Mouse (Mus musculus) CD8-positive naive resting alpha-beta T cell, adult 2 months (primary cell): Measurements from ENCODE around the gene Pheta2.
"Not testable (repeated sequence)": the region's sequence is repeated elsewhere in the genome, so short reads cannot be mapped to it uniquely, and the experiment has no call there.

ENCODE experiments used
- DNase-seq, 2 experiments: peaks; one replicate each; pipeline ENCODE4 v3.0.0; 2022; ENCODE audit warnings: low read depth in 2 of 2, low spot score in 2 of 2

Pheta2 gene

DNA sequence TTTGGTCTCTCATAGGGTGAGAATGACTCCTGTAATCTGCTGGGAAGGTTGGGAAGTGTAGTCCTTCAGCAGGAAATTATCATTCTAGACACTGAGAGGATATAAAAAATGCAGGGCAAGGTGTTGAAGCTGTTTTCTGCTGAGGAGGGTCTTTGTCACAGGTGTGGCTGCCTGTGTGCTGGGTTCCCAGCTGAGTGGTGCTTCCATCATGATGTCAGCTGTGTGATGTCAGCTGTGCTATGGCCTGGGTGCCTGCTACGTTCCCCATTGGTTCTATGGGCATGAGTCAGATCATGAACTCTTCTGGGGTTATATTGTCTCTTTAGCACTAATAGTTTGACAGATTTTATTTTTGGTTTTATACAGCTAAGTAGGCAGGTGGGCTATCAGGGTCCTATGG lies 30.1 kb downstream of the Pheta2 start:
- DNase-seq, result no peak

DNA sequence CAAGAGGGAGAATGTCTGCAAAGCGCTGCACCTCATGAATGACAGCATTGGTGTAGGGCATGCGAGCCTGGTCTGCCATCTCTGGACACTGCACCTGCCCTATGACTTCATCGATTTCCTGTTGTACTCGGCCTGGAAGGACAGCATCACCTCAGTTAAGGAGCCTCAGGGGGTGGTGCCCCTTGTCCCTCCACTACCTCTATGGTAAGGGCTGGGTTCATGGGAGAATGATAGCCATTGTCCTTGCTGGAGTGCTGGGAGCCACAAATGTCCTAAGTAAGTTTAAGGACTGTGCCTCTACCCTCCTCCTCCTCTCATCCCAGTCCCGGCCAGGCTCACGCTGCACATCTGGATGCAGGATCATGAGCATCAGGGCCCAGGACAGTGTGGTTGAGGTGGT lies 33.7 kb downstream of the Pheta2 start:
- DNase-seq, result no peak

DNA sequence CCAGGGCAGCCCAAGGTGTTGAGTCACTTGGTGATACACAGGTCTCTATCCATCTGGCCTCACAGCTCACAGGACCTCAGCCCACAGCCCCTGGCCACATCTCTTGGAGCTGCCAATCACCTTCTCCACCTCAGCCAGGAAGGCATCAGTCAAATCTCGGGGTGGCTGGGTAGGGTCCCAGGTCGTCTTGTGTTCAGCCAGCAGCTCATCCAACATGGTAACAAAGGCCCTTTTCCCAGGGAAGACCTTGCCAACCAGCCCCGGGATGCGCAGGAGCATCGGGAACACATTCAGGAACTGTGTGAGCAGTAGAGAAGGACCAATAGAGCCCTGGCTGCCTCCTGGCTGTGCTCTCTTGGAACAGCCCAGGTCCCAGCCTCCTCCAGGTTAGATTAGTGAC lies 34.2 kb downstream of the Pheta2 start:
- DNase-seq, result no peak

DNA sequence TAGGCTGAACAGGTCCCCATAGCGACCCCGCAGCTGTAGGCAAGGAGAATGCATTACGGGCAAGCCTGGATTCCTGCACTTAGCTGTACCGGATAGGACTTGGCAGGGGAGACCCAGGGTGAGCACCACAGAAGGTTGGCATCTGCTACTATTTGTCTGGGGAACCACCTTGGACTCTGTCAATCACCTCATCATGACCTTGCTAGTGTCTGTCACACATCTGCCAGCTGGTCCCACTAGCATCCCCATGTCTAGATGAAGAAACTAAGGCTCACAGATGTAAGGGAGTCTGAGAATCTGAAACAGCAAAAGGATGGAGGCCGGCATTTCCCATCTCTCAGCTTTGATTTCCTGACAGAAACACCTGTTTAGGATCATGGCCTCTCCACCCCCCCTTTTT lies 35.7 kb downstream of the Pheta2 start:
- DNase-seq, result no peak

DNA sequence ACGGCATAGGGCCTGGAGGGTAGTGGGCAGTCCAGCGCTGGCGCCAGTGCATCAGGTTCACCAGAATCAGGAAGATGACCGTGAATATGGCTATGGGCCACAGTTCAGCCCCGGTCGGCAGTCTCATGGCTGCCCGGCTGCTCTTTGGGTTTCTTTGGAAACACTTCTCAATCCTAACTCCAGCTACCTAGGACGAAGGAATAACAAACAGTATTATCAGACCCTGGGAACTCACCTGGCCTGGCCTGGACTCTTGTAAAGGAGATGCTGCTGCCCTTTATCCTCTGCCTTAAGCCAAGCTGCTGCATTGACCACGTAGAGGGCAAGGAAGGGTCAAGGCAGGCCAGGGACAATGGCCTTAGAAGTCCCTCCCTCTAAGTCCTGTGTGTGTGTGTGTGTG lies 37.1 kb downstream of the Pheta2 start:
- DNase-seq, result no peak

DNA sequence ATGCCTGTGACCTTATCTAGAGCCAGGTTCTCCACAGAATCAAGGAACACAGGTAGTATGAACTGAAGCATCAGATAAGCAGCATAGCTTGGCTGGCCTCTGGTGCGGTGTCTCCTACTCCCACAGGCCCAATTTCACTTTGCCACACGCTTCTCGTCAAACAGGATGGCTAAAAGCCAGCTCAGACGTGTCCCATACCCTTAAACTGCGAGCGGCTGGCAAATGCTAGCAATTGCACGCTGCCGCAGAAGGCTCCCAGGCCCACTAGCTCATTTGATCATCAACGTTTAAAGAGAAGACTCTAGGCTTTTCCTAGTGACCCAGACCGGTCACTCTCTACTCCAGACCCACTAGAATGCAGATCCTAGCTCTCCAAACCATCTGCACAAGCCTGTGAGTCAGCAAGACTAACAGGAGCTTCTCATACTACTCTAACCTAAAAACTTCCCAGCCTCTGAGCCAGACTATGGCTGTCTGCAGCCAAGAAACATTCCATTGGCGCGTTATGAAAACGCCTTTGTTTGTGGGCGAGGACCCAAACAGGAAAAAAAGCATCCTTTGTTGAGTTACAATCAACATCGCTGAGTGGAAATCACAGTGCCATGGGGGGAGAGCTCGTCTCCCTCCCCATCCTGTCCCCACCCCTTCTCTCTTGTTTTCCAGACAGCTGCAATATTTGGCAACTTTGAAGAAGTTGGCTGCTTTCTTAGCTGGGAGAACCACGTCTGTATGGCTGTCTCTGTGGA lies 37.8 kb downstream of the Pheta2 start:
- DNase-seq, result no peak

DNA sequence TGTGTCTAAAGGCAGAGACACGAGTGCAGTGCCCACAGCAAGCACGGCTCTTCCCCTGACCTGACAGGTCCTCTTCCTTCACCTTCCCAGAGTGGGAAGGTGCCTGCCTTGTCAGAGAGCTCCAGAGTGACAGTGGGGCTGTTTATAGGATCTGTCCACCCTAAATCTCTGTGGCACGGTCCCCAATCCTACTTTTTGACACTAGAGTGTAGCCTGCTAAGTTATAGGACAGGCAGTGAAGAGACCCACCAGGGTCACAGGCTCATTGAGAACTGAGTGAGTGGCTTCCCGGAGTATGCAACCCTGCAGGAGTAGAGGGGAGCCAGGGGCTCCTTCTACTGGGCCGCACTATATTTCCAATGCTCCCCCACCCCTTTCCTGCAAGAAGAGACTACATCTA lies 39.0 kb downstream of the Pheta2 start:
- no peak for DNase-seq

DNA sequence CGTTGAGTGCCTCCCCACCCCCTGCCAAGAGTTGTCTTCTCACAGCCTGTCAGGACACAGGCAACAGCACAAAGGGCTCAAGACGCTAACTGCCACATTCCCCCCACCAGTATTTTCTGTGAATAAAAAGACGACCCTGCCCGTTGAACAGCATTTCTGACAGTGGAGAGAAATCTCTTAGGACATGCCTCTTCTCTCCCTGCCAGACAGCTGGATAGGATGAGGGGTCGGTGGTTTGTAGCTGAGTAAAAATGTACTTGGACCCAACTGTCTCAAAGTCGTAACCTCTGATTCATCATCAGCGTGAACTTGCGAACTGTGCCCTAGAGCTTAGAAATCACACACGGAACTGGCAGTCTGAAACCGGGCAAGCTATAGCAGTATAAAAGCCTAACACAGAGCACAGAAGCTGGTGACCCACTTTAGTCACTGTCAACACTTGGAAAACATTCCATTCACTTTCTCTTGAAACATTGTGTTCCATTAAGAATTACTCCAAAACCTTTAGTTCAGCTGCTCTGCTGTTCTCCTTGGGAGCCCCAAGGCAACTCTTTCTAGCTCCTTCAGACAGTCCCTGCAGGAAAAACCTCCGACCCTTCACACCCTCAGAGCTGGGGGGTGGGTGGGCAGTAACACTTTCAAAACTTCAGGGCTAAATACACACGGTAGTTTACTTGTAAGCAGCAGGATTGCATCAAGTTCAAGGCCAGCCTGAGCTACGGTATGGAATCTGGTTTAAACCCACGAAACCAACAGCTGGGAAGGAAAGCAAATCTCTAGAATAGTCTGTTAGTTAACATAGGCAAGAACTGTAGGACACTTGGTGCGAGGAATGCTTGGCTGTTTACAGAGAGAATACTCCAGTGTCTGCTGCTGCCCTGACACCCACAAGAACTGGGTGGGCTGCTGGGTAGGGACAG lies 39.8 kb downstream of the Pheta2 start:
- no peak for DNase-seq

DNA sequence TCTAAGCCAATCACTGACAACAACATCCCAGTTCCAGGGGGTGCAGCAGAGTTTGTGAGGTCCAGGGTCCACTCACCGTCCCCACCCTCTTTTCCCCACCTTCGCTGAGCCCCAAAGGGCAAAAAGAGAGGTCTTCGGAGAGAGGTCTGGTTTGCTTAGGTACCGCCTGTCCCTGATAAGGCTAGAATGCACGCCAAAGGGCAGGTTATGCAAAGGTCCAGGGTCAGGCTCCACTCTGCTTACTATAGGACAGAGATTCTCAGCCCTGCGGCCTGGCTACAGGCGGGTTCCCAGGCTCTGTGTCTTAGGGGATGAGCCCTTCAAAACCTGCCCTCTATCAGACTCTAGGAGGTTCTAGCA lies 40.7 kb downstream of the Pheta2 start:
- DNase-seq, result no peak

DNA sequence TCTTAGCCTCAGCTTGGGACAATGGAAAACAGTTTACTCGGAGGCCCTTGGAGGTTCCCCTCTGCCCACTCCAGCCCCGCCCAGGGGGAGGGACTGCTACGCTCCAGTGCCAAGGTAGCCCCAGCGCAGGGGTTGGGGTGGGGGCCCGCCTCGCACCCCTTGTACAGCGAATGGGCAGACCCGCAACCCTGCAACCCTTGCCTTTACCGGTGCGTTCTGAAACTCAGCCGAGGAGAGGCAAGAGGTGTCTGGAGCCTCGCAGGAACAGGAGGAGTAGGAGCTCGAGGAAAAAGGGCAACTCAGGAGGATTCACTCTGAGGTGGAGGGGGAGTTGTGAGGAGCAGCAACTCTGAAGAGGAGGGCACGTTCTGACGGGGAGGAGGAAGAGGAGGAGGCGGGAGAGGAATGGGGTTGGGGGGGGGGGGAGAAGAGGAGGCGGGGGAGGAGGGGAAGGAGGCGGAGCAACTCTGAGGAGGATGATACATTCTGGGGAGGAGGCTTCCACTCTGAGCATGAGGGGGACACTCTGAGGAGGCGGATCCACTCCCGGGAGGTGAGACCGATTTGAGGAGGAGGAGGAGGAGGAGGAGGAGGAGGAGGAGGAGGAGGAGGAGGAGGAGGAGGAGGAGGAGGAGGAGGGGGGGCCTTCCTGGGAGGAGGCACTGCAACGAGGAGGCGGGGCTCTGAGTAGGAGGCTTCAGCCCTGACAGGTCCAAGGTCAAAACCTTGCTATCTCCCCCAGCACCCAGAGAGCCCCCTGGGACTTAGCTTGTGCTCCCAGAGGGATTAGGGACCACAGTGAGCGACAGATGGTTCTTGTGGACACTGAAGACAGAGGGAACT lies 41.4 kb downstream of the Pheta2 start, which contains the start of gene Cyp2d22:
Gene Cyp2d22, minus strand, starts transcription at position 390 of the 843 bp plus-strand sequence.
- peak; percentile 15 to 18 for DNase-seq

DNA sequence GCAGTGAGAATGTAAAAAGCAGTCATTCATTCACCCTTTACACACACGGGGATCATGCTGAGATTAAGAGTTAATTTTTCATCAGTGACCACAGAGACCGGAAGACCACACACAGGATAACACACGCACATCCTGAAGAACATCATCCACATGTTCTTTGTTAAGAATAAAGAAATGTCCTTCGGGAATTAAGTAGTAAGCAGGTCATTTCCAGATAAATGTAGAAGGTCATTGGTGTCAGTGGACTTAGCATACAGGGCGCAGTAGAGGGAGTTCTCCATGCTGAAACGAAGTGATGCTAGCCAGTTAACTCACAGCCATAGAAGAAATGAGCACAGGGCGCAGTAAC lies 41.9 kb downstream of the Pheta2 start:
- no peak for DNase-seq

DNA sequence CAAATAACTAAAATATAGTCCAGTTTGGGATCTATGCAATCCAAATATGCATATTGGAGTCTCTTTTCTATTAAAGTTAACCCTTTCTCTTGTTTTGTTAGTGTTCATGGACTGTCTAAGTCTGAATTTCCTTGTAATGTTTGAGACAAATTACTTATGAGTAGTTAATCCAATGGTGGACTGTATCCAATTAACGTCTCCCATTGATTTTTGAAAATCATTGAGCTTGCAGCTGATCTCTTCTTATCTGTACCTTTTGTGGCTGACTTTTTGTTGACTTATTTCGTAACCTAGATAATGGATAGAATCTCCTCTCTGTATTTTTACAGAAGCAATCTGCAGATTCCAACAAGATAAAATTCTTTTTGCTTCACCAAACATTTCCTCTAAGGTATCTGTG lies 43.7 kb downstream of the Pheta2 start:
- DNase-seq, result no peak

DNA sequence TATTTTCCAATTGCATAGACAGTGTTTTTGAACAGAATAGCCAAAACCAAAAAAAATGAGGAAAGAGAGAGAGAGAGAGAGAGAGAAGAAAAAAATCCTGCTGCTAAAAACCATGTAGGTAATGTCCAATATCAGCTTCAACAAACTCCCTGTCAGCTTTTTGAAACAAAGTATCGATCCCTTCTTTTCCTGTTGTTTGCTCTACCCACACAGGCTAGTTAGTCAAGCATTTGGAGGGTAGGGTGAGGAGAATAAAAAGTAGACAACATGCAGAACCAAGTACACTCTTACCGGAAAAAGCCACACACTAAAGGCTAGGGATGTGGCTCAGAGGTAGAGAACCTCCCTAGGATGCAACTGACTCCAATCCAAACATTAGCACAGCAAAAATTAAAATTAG lies 47.0 kb downstream of the Pheta2 start:
- no peak for DNase-seq

DNA sequence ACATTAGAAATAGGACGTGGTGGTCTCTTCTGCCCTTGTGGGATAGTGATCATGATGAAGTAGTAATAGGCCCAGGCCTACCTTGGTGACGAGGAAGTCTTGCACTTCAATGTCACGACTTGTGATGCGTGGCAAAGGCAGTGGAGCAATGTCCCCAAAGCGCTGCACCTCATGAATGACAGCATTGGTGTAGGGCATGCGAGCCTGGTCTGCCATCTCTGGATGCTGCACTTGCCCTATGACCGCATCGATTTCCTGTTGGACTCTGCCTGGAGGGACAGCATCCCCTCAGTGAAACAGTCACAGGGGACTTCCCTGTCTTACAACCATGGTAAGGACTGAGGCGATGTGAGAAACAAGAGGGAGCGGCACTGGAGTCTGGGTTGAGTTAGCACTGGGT lies 51.2 kb downstream of the Pheta2 start:
- not testable (repeated sequence) for DNase-seq

DNA sequence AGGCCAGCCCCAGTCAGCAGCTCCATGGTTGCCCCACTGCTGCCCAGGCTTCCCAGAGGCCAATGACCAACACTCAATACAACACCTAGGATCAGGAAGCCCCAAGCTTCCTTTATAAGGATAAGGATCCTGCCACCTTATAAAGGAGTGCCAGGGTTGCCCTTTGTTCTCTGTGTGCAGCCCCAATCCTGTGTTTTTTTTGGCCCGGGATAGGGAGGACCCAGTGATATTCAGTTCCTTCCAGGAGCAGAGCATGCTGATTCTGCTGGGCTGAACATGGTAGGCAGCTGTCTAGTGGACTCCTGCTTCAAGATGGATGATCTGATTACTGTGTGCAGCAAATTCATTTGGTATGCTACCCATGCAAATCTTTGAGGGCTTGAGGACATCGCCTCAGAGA lies 55.2 kb downstream of the Pheta2 start, which contains the start of gene Cyp2d11:
Gene Cyp2d11, minus strand, starts transcription at position 101 of the 400 bp plus-strand sequence.
- not testable (repeated sequence) for DNase-seq
